Mouse (Mus musculus): ENCODE measurements around the gene Nol10. TPM values are rescaled to one million over a fixed set of nuclear protein-coding genes. Genes with fewer than 3 reads are reported as not detected.

The Nol10 gene
- polyA plus RNA-seq, 1 experiment = 6.3 TPM

DNA sequence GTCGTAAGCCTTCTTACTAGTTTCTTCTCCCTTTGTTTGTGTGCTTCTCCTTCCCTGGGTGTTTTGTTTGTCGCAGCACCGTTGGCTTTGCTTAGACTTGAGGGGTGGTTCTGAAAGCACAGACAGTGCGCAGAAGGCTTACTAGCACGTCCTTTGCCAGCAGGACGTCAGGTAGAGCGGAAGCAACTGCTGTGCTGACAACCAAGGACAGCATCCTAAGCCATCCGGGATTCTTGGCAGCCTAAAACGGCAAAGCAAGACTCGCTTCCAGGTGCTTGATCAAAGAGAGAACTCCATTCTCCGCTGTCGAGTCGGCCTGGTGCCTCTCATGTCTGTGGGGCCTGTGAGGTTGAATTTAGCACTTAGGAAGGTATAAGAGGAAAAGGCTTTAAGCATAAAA is 44.9 kb downstream of the Nol10 start:
- 95% methylated on average over 13 of the region's 13 CpGs for WGBS
- Histone ChIP-seq H3K4me1 (replicated peaks; ENCODE audit: control insufficient read depth, insufficient read depth, low read length) (no peaks in the 10 kb centered on the region), H3K36me3 (ENCODE audit: control insufficient read depth, insufficient read depth, low read length) (no peaks in the 10 kb centered on the region), H3K27me3 (ENCODE audit: control insufficient read depth, insufficient read depth, low read length) (no peaks in the 10 kb centered on the region), H3K27ac (ENCODE audit: control insufficient read depth, insufficient read depth, low read length) (no peak overlapping the region), H3K4me3 (ENCODE audit: control insufficient read depth, insufficient read depth, low read length) (no peak overlapping the region)
- no peak for DNase-seq
- no peak for TF ChIP-seq POLR2A (IDR thresholded peaks at IDR 0.05; ENCODE audit: control insufficient read depth, extremely low read depth, insufficient read depth, low read length, poor library complexity)
- TF ChIP-seq CTCF (IDR thresholded peaks at IDR 0.05; ENCODE audit: borderline replicate concordance, control insufficient read depth, extremely low read depth, insufficient read depth, low read length, poor library complexity) = no peak

DNA sequence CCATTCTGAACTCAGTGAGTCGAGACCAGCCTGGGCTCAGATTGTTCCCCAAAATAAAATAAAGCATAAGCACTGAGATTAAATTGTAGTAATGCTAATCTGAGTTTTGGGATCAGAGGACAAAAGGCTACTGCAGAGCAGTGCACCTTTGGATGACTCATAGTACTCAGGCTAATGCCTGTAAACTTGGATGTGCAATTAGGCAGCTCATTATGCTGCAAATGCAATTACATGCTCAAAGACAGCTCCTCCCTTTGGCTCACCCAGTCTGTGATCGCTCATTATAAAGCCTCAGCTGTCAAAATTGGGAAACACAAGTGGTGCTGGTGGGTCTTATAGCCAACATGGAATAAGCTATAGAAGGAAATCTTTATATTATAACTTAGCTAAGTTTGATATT is 48.9 kb downstream of the Nol10 start:
- TF ChIP-seq CTCF (IDR thresholded peaks at IDR 0.05; ENCODE audit: borderline replicate concordance, control insufficient read depth, extremely low read depth, insufficient read depth, low read length, poor library complexity) (no peak), POLR2A (IDR thresholded peaks at IDR 0.05; ENCODE audit: control insufficient read depth, extremely low read depth, insufficient read depth, low read length, poor library complexity) (no peak)
- no peak for DNase-seq
- 92% methylated on average over 2 of the region's 2 CpGs for WGBS
- Histone ChIP-seq H3K4me1 (replicated peaks; ENCODE audit: control insufficient read depth, insufficient read depth, low read length) (no peaks in the 10 kb centered on the region), H3K27me3 (ENCODE audit: control insufficient read depth, insufficient read depth, low read length) (no peaks in the 10 kb centered on the region), H3K36me3 (ENCODE audit: control insufficient read depth, insufficient read depth, low read length) (peaks cover under 1% of the 10 kb centered on the region; the same call in 1 of the 2 replicates), H3K4me3 (ENCODE audit: control insufficient read depth, insufficient read depth, low read length) (no peak overlapping the region), H3K27ac (ENCODE audit: control insufficient read depth, insufficient read depth, low read length) (no peak overlapping the region)

DNA sequence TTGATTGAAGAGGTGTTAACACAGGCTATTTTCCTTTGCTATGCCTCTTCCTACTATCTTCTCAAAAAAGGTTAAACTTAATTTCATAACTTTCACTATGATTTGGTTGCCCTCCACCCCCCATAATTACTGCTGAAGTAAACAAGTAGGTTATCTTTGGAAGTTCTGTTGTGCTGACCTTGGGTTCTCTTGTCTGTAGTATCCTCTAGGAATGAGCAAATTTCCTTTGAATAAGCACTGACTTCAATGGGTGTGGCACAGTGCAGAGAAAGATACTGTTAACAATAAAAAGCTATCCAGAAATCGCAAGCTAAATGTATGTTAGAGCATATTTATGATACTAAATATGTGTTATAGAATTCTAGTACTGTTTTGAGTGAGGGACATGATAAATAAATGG is 53.2 kb downstream of the Nol10 start:
- no peak overlapping the region for H3K4me3 ChIP-seq (ENCODE audit: control insufficient read depth, insufficient read depth, low read length)
- DNase-seq = no peak
- TF ChIP-seq POLR2A (IDR thresholded peaks at IDR 0.05; ENCODE audit: control insufficient read depth, extremely low read depth, insufficient read depth, low read length, poor library complexity) = no peak
- TF ChIP-seq CTCF (IDR thresholded peaks at IDR 0.05; ENCODE audit: borderline replicate concordance, control insufficient read depth, extremely low read depth, insufficient read depth, low read length, poor library complexity) = no peak
- H3K27ac ChIP-seq (ENCODE audit: control insufficient read depth, insufficient read depth, low read length) = no peak overlapping the region
- 98% methylated on average over 1 of the region's 1 CpGs for WGBS
- no peaks in the 10 kb centered on the region for H3K4me1 ChIP-seq (replicated peaks; ENCODE audit: control insufficient read depth, insufficient read depth, low read length)
- no peaks in the 10 kb centered on the region for H3K27me3 ChIP-seq (ENCODE audit: control insufficient read depth, insufficient read depth, low read length)
- peaks cover 11% of the 10 kb centered on the region for H3K36me3 ChIP-seq (ENCODE audit: control insufficient read depth, insufficient read depth, low read length)

DNA sequence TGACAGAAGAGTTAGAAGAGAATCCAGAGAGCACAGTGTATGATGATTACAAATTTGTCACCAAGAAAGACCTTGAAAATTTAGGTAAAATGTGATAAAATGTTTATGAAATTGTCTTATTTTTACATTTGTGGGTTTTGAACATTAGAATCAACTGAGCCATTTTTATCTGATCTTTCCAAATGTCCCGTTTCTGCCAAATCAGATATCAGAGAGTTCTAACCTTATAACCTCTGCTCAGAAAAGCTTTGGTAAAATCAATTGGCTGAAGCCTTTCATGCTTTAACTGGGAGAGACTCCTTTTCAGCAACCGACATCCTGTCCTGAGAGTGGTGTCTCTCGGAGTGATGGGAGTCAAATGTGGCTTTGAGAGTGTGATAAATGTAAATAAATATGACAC is 53.9 kb downstream of the Nol10 start:
- peaks cover 11% of the 10 kb centered on the region for H3K36me3 ChIP-seq (ENCODE audit: control insufficient read depth, insufficient read depth, low read length)
- TF ChIP-seq CTCF (IDR thresholded peaks at IDR 0.05; ENCODE audit: borderline replicate concordance, control insufficient read depth, extremely low read depth, insufficient read depth, low read length, poor library complexity) (no peak), POLR2A (IDR thresholded peaks at IDR 0.05; ENCODE audit: control insufficient read depth, extremely low read depth, insufficient read depth, low read length, poor library complexity) (no peak)
- WGBS = 93% methylated on average over 3 of the region's 3 CpGs

DNA sequence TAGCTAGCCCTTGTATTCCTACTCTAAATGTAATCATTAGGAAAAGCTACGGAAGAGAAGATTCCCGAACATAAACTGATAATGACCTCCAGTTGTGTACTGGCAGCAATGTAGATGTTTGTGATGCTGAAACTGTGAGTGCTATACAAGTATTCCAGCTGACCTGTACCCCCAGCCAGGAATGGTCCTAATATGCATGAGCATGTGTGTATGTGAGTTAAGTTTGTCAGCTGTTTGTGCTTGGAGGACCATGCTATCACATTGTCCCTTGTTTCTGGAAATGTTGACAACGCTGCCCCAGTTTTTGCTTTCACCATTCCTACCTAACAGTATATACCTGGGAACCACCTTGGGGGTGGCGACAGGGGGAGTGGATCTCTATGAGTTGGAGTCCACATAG is 55.7 kb downstream of the Nol10 start:
- DNase-seq = no peak
- H3K36me3 ChIP-seq (ENCODE audit: control insufficient read depth, insufficient read depth, low read length) = peaks cover 11% of the 10 kb centered on the region
- H3K4me3 ChIP-seq (ENCODE audit: control insufficient read depth, insufficient read depth, low read length) = no peak overlapping the region
- H3K27ac ChIP-seq (ENCODE audit: control insufficient read depth, insufficient read depth, low read length) = no peak overlapping the region
- no peaks in the 10 kb centered on the region for H3K4me1 ChIP-seq (replicated peaks; ENCODE audit: control insufficient read depth, insufficient read depth, low read length)
- no peaks in the 10 kb centered on the region for H3K27me3 ChIP-seq (ENCODE audit: control insufficient read depth, insufficient read depth, low read length)
- TF ChIP-seq POLR2A (IDR thresholded peaks at IDR 0.05; ENCODE audit: control insufficient read depth, extremely low read depth, insufficient read depth, low read length, poor library complexity) = no peak
- TF ChIP-seq CTCF (IDR thresholded peaks at IDR 0.05; ENCODE audit: borderline replicate concordance, control insufficient read depth, extremely low read depth, insufficient read depth, low read length, poor library complexity) = no peak
- 97% methylated on average over 4 of the region's 4 CpGs for WGBS

More for the DNA sequence above, 53.9 kb downstream of the Nol10 start:
- Histone ChIP-seq H3K27ac (ENCODE audit: control insufficient read depth, insufficient read depth, low read length) (no peak overlapping the region), H3K4me3 (ENCODE audit: control insufficient read depth, insufficient read depth, low read length) (no peak overlapping the region), H3K4me1 (replicated peaks; ENCODE audit: control insufficient read depth, insufficient read depth, low read length) (no peaks in the 10 kb centered on the region), H3K27me3 (ENCODE audit: control insufficient read depth, insufficient read depth, low read length) (no peaks in the 10 kb centered on the region)
- DNase-seq = no peak

DNA sequence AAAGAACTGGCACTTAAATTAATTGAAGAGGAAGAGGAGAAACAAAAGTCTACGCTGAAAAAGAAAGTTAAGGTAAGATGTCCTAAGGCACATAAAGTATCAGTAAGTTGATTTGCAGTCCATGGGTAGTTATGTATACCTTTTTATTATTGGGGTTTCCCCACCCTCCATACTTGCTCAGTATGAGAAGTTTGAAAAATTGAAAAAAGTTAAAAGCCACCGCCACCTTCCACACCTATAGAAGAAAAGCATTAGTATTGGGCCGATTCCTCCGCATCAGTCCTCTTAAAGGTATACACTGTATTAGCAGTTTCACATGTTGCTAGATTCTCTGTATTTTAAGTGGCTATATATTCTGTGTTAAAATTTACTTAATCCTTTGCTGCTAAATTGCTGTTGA is 58.6 kb downstream of the Nol10 start:
- Histone ChIP-seq H3K4me1 (replicated peaks; ENCODE audit: control insufficient read depth, insufficient read depth, low read length) (no peaks in the 10 kb centered on the region), H3K27ac (ENCODE audit: control insufficient read depth, insufficient read depth, low read length) (no peak overlapping the region), H3K36me3 (ENCODE audit: control insufficient read depth, insufficient read depth, low read length) (peaks cover 11% of the 10 kb centered on the region), H3K4me3 (ENCODE audit: control insufficient read depth, insufficient read depth, low read length) (no peak overlapping the region), H3K27me3 (ENCODE audit: control insufficient read depth, insufficient read depth, low read length) (no peaks in the 10 kb centered on the region)
- no peak for TF ChIP-seq CTCF (IDR thresholded peaks at IDR 0.05; ENCODE audit: borderline replicate concordance, control insufficient read depth, extremely low read depth, insufficient read depth, low read length, poor library complexity)
- TF ChIP-seq POLR2A (IDR thresholded peaks at IDR 0.05; ENCODE audit: control insufficient read depth, extremely low read depth, insufficient read depth, low read length, poor library complexity) = no peak
- WGBS = 99% methylated on average over 4 of the region's 4 CpGs
- no peak for DNase-seq

DNA sequence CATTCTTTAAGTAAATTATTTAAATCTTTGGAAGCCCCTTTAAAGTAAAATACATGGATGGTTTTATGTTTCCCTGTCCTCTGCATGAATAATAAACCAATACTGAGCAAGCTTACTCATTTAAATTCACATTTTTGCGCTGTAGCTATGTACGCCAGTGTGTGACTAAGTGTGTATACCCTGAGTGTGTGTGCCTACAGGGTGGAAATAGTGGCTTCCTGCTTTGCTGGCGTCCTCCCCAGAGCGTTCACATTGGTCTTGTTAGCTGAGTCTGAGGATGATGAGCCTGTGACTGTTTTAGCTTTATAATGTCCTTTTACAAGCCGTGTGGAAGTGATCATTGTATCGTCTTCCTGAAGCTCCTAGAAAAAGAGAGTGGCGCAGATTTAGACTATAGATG is 60.1 kb downstream of the Nol10 start:
- Histone ChIP-seq H3K27me3 (ENCODE audit: control insufficient read depth, insufficient read depth, low read length) (no peaks in the 10 kb centered on the region), H3K4me1 (replicated peaks; ENCODE audit: control insufficient read depth, insufficient read depth, low read length) (no peaks in the 10 kb centered on the region), H3K27ac (ENCODE audit: control insufficient read depth, insufficient read depth, low read length) (no peak overlapping the region), H3K4me3 (ENCODE audit: control insufficient read depth, insufficient read depth, low read length) (no peak overlapping the region), H3K36me3 (ENCODE audit: control insufficient read depth, insufficient read depth, low read length) (peaks cover 5% of the 10 kb centered on the region; the same call in 1 of the 2 replicates)
- no peak for DNase-seq
- TF ChIP-seq POLR2A (IDR thresholded peaks at IDR 0.05; ENCODE audit: control insufficient read depth, extremely low read depth, insufficient read depth, low read length, poor library complexity) = no peak
- WGBS = 96% methylated on average over 7 of the region's 7 CpGs
